Mouse (Mus musculus) macrophage (primary cell): Measurements from ENCODE around the gene Cenpn. TPM values are rescaled to one million over a fixed set of nuclear protein-coding genes. Genes with fewer than 3 reads are reported as not detected.
A peak's percentile ranks its signal among the peaks of the same experiment; 100 is the strongest.

Source experiments
- H3K27ac ChIP-seq: fragments of 350-480 bp; formaldehyde crosslinking; 2 replicates; pipeline ENCODE4 v1.9.0; 2021
- H3K36me3 ChIP-seq: fragments of 350-480 bp; formaldehyde crosslinking; 2 replicates; pipeline ENCODE4 v1.9.0; 2021; ENCODE audit errors: inconsistent target
- H3K4me3 ChIP-seq: fragments of 350-480 bp; formaldehyde crosslinking; 2 replicates; pipeline ENCODE4 v1.9.0; 2021; ENCODE audit errors: inconsistent target
- H3K79me2 ChIP-seq: fragments of 350-480 bp; formaldehyde crosslinking; 2 replicates; pipeline ENCODE4 v1.9.0; 2021; ENCODE audit errors: inconsistent target
- WGBS: methylation state at CpG from one replicate; pipeline ENCODE4 v1.1.7; 2026; ENCODE audit warnings: inconsistent platforms; ENCODE audit not compliant: missing documents; 5-methylcytosine and 5-hydroxymethylcytosine counted together
- polyA plus RNA-seq: library from polyadenylated mRNA; stranded (reverse); fragments of 250-400 nt; gene quantifications from 3 replicates; pipeline ENCODE4 v1.2.4, GENCODE M21; 2018; ENCODE audit warnings: inconsistent platforms

Gene Cenpn
- polyA plus RNA-seq, 1 experiment from 2014 or later, result 4.5 TPM

GRCm38 (mm10) chr8:116921005-116921336 lies 559 bp upstream of the Cenpn start:
- Histone ChIP-seq H3K4me3 (peak overlapping the region; percentile 58), H3K36me3 (no peaks in the 10 kb centered on the region), H3K27ac (peak overlapping the region; percentile 84), H3K79me2 (peaks cover 17% of the 10 kb centered on the region)
- under 1% methylated on average over 22 of the region's 22 CpGs for WGBS

GRCm38 (mm10) chr8:116922060-116922757 lies 679 bp downstream of the Cenpn start:
- Histone ChIP-seq H3K36me3 (no peaks in the 10 kb centered on the region), H3K79me2 (peaks cover 17% of the 10 kb centered on the region), H3K4me3 (peak overlapping the region; percentile 58), H3K27ac (peak overlapping the region; percentile 84)
- 35% methylated on average over 17 of the region's 17 CpGs for WGBS

GRCm38 (mm10) chr8:116923526-116923925 lies 2.0 kb downstream of the Cenpn start:
- 80% methylated on average over 8 of the region's 8 CpGs for WGBS
- Histone ChIP-seq H3K27ac (no peak overlapping the region), H3K36me3 (no peaks in the 10 kb centered on the region), H3K4me3 (no peak overlapping the region), H3K79me2 (peaks cover 16% of the 10 kb centered on the region)

GRCm38 (mm10) chr8:116927880-116928279 lies 6.3 kb downstream of the Cenpn start:
- 96% methylated on average over 9 of the region's 9 CpGs for WGBS
- no peaks in the 10 kb centered on the region for H3K36me3 ChIP-seq

GRCm38 (mm10) chr8:116928588-116928987 lies 7.1 kb downstream of the Cenpn start:
- Histone ChIP-seq H3K27ac (no peak overlapping the region), H3K79me2 (no peaks in the 10 kb centered on the region), H3K36me3 (no peaks in the 10 kb centered on the region), H3K4me3 (no peak overlapping the region)
- 96% methylated on average over 5 of the region's 5 CpGs for WGBS

More at GRCm38 (mm10) chr8:116927880-116928279, 6.3 kb downstream of the Cenpn start:
- Histone ChIP-seq H3K79me2 (no peaks in the 10 kb centered on the region), H3K4me3 (no peak overlapping the region), H3K27ac (no peak overlapping the region)

- Histone ChIP-seq H3K27ac (no peak overlapping the region), H3K4me3 (no peak overlapping the region), H3K79me2 (no peaks in the 10 kb centered on the region), H3K36me3 (no peaks in the 10 kb centered on the region)
- WGBS, result 95% methylated on average over 4 of the region's 4 CpGs
Measured at GRCm38 (mm10) chr8:116934976-116935375, 13.4 kb downstream of the Cenpn start.

GRCm38 (mm10) chr8:116935506-116935905 lies 14.0 kb downstream of the Cenpn start:
- no peaks in the 10 kb centered on the region for H3K36me3 ChIP-seq
- 88% methylated on average over 6 of the region's 6 CpGs for WGBS

GRCm38 (mm10) chr8:116942284-116943058 lies 20.9 kb downstream of the Cenpn start:
- WGBS, result 83% methylated on average over 12 of the region's 12 CpGs
- Histone ChIP-seq H3K79me2 (peaks cover 38% of the 10 kb centered on the region), H3K27ac (no peak overlapping the region), H3K36me3 (no peaks in the 10 kb centered on the region), H3K4me3 (no peak overlapping the region)

More at GRCm38 (mm10) chr8:116935506-116935905, 14.0 kb downstream of the Cenpn start:
- H3K79me2 ChIP-seq, result no peaks in the 10 kb centered on the region
- H3K4me3 ChIP-seq, result no peak overlapping the region
- H3K27ac ChIP-seq, result no peak overlapping the region

GRCm38 (mm10) chr8:116943161-116943554 lies 21.6 kb downstream of the Cenpn start, which contains the start of gene Atmin:
Gene Atmin, plus strand, starts transcription at chr8:116943393.
- H3K27ac ChIP-seq, result peak within 1 kb of the TSS; percentile 10; the same call in 1 of the 2 replicates
- WGBS, result under 1% methylated on average over 46 of the region's 46 CpGs
- H3K36me3 ChIP-seq, result no peaks in the 10 kb centered on the region
- H3K4me3 ChIP-seq, result peak within 1 kb of the TSS; percentile 61
- peaks cover 45% of the 10 kb centered on the region for H3K79me2 ChIP-seq

- Histone ChIP-seq H3K36me3 (no peaks in the 10 kb centered on the region), H3K4me3 (peak overlapping the region; percentile 61), H3K27ac (peak overlapping the region; percentile 10; the same call in 1 of the 2 replicates), H3K79me2 (peaks cover 51% of the 10 kb centered on the region)
- WGBS, result under 1% methylated on average over 55 of the region's 62 CpGs
Measured at GRCm38 (mm10) chr8:116943555-116944384, 22.2 kb downstream of the Cenpn start.

- peak overlapping the region; percentile 61 for H3K4me3 ChIP-seq
- 6% methylated on average over 4 of the region's 4 CpGs for WGBS
- H3K79me2 ChIP-seq, result peaks cover 57% of the 10 kb centered on the region
- peak overlapping the region; percentile 10; the same call in 1 of the 2 replicates for H3K27ac ChIP-seq
- H3K36me3 ChIP-seq, result no peaks in the 10 kb centered on the region
Measured at GRCm38 (mm10) chr8:116944385-116944696, 22.8 kb downstream of the Cenpn start.

- Histone ChIP-seq H3K79me2 (peaks cover 67% of the 10 kb centered on the region), H3K36me3 (no peaks in the 10 kb centered on the region), H3K27ac (peak overlapping the region; percentile 73), H3K4me3 (no peak overlapping the region)
- WGBS, result 91% methylated on average over 9 of the region's 9 CpGs
Measured at GRCm38 (mm10) chr8:116945169-116945910, 23.8 kb downstream of the Cenpn start.

- peak overlapping the region; percentile 21; the same call in 1 of the 2 replicates for H3K4me3 ChIP-seq
- 45% methylated on average over 21 of the region's 21 CpGs for WGBS
- peaks cover 70% of the 10 kb centered on the region for H3K79me2 ChIP-seq
- peak overlapping the region; percentile 73 for H3K27ac ChIP-seq
- H3K36me3 ChIP-seq, result no peaks in the 10 kb centered on the region
Measured at GRCm38 (mm10) chr8:116946268-116946838, 24.8 kb downstream of the Cenpn start.
